Mouse (Mus musculus): ENCODE data around the gene Khdc4. TPM values are rescaled to one million over a fixed set of nuclear protein-coding genes. Genes with fewer than 3 reads are reported as not detected.

Khdc4 gene
- polyA plus RNA-seq, 1 experiment from 2014 or later: 18.8 TPM

DNA sequence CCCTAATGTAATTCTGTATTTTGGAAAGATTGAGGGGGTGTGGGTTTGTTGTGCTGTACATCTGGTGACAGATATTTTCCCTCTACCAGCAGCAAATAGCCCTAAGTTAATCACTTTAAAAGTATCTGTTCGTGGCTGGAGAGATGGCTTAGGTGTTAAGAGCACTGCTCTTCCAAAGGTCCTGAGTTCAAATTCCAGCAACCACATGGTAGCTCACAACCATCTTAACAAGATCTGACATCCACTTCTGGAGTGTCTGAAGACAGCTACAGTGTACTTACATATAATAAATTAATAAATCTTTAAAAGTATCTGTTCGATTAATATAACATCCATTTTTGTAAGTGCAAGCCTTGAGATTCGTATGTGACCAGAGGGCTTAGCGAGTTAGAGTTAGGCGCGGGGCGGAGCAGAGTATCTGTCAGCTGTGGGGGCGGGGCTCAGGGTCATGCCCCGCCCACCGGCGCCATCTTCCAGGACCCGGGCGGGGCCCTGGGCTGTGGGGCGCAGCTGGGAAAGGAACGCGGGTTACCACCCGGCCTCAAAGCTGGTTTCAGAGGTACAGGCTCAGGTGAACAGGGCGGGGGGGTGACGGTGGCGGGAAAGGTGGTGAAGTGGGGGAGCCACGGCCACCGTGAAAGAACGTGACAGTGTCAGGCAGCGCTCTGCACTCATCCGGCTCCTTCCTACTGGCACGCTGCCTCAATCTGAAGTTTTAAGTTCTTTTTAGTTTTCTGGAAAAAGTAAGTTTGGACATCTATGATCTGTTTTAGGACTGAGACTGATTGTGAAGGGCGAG lies 31.0 kb downstream of the Khdc4 start, which contains the start of gene Rit1:
TSS of gene Rit1 (plus strand) at position 440 of the 799 bp plus-strand sequence.
- WGBS (ENCODE audit: insufficient replicate concordance): 1% methylated on average over 26 of the region's 27 CpGs
- peak within 1 kb of the TSS; percentile 87 for H3K27ac ChIP-seq (ENCODE audit: low read depth)

DNA sequence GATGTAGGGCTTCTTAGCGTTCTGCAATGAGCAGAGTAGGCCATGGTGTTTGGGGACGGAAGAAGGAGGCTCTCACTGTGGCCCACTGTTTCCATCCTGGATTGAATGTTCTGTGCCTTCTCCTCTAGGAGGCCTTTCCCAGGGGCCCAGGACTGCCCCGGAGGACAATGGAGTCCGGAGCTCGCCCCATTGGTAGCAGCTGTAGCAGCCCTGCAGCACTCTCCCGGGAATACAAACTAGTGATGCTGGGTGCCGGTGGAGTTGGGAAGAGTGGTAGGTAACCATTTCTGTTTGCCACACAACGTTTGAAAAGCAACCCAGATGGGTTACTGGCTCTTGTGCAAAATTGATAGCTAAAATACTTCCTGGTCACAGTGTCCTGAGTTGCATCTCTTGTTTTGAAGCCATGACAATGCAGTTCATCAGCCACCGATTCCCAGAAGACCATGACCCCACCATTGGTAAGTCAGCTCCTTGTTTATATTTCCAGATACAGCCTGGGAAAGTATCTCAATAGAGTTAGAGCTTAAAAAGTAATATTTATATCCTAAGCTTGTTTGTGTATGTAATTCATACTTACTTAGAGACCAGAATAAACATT lies 31.7 kb downstream of the Khdc4 start:
- Histone ChIP-seq H3K9me3 (ENCODE audit: low read length) (no peaks in the 10 kb centered on the region), H3K27ac (ENCODE audit: low read depth) (peak overlapping the region; percentile 87), H3K4me1 (ENCODE audit: insufficient read depth) (peaks cover 26% of the 10 kb centered on the region), H3K4me2 (ENCODE audit: low read depth, low read length) (peak overlapping the region; percentile 88), H3K4me3 (ENCODE audit: low read depth, low read length) (peak overlapping the region; percentile 94), H3K36me3 (replicated peaks; ENCODE audit: insufficient read depth, low read length) (peaks cover 35% of the 10 kb centered on the region), H3K27me3 (ENCODE audit: insufficient read depth, low read length) (no peaks in the 10 kb centered on the region), H3K9ac (replicated peaks) (peak overlapping the region; percentile 87)
- DNase-seq: peak; percentile 38
- 4% methylated on average over 9 of the region's 9 CpGs for whole genome bisulfite sequencing (ENCODE audit: insufficient replicate concordance)
- TF ChIP-seq EP300 (IDR thresholded peaks at IDR 0.05; ENCODE audit: low read depth) (no peak), CTCF (IDR thresholded peaks at IDR 0.05; ENCODE audit: low read depth) (0 out of 2 replicates have a peak, but pooled peaks have one; percentile 2)
- ATAC-seq: peak; percentile 53

More for the DNA sequence above, 31.0 kb downstream of the Khdc4 start, which contains the start of gene Rit1:
- Histone ChIP-seq H3K4me2 (ENCODE audit: low read depth, low read length) (peak within 1 kb of the TSS; percentile 88), H3K4me3 (ENCODE audit: low read depth, low read length) (peak within 1 kb of the TSS; percentile 94), H3K9me3 (ENCODE audit: low read length) (no peaks in the 10 kb centered on the region), H3K36me3 (replicated peaks; ENCODE audit: insufficient read depth, low read length) (peaks cover 36% of the 10 kb centered on the region), H3K4me1 (ENCODE audit: insufficient read depth) (peaks cover 26% of the 10 kb centered on the region), H3K9ac (replicated peaks) (peak within 1 kb of the TSS; percentile 87), H3K27me3 (ENCODE audit: insufficient read depth, low read length) (no peaks in the 10 kb centered on the region)
- ATAC-seq (peak; percentile 91), DNase-seq (peak; percentile 93)
- no peak for TF ChIP-seq CTCF (IDR thresholded peaks at IDR 0.05; ENCODE audit: low read depth)
- TF ChIP-seq EP300 (IDR thresholded peaks at IDR 0.05; ENCODE audit: low read depth): no peak; the same call in 1 of the 2 replicates

DNA sequence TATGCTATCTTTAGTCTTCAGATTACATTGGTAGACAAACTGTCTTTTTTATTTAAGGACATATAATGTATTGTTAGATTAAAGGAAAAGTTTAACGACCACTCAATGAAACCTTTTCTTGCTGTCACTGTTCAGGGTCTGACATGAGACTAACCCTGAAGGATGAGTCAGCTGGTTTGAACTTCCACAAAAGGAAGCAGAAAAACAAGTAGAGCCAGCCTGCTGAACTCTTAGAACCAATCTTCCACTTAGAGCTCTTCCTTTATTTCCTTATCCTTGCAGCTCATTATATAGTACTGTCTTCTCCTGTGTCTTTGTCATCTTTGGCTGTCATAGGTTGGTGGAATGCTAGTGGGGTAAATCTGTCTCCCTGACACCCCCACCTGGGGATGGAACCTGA lies 32.2 kb downstream of the Khdc4 start:
- H3K9ac ChIP-seq (replicated peaks): peak overlapping the region; percentile 39
- no peaks in the 10 kb centered on the region for H3K27me3 ChIP-seq (ENCODE audit: insufficient read depth, low read length)
- peak overlapping the region; percentile 88 for H3K4me2 ChIP-seq (ENCODE audit: low read depth, low read length)
- no peak for TF ChIP-seq EP300 (IDR thresholded peaks at IDR 0.05; ENCODE audit: low read depth)
- TF ChIP-seq CTCF (IDR thresholded peaks at IDR 0.05; ENCODE audit: low read depth): no peak
- WGBS (ENCODE audit: insufficient replicate concordance): 15% methylated on average over 1 of the region's 1 CpGs
- H3K4me3 ChIP-seq (ENCODE audit: low read depth, low read length): peak overlapping the region; percentile 94
- peak overlapping the region; percentile 77 for H3K27ac ChIP-seq (ENCODE audit: low read depth)
- peaks cover 29% of the 10 kb centered on the region for H3K36me3 ChIP-seq (replicated peaks; ENCODE audit: insufficient read depth, low read length)
- no peak for DNase-seq
- ATAC-seq: no peak
- no peaks in the 10 kb centered on the region for H3K9me3 ChIP-seq (ENCODE audit: low read length)
- H3K4me1 ChIP-seq (ENCODE audit: insufficient read depth): peaks cover 26% of the 10 kb centered on the region

- 46% methylated on average over 2 of the region's 2 CpGs for WGBS (ENCODE audit: insufficient replicate concordance)
- TF ChIP-seq CTCF (IDR thresholded peaks at IDR 0.05; ENCODE audit: low read depth) (peak; percentile 43), EP300 (IDR thresholded peaks at IDR 0.05; ENCODE audit: low read depth) (no peak)
- peak overlapping the region; percentile 94 for H3K4me3 ChIP-seq (ENCODE audit: low read depth, low read length)
- peaks cover 25% of the 10 kb centered on the region for H3K36me3 ChIP-seq (replicated peaks; ENCODE audit: insufficient read depth, low read length)
- H3K9me3 ChIP-seq (ENCODE audit: low read length): no peaks in the 10 kb centered on the region
- H3K27me3 ChIP-seq (ENCODE audit: insufficient read depth, low read length): no peaks in the 10 kb centered on the region
- peak overlapping the region; percentile 88 for H3K4me2 ChIP-seq (ENCODE audit: low read depth, low read length)
- peak; percentile 43 for DNase-seq
- peak overlapping the region; percentile 39; the same call in 1 of the 2 replicates for H3K9ac ChIP-seq (replicated peaks)
- peak; percentile 82 for ATAC-seq
- peaks cover 26% of the 10 kb centered on the region for H3K4me1 ChIP-seq (ENCODE audit: insufficient read depth)
- peak overlapping the region; percentile 77 for H3K27ac ChIP-seq (ENCODE audit: low read depth)
Observed at GRCm38 (mm10) chr3:88719098-88719497, 33.5 kb downstream of the Khdc4 start.

DNA sequence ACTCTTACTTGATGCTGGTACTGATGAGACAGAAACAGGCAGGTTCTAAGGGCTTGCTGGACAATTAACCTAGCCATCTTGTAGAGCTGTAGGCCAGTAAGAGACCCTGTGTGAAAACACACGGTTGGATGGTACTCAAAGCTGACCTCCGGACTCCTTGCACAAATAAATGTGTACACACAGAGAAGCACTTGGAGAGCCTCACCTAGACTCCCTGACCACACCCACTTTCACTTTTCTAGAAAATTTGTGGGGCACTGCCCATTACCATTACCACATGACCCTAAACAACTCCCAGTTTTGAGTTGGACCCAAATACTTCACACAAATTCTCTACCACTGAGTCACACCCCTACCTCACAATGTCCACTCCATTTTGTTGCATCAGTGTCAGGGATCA lies 51.0 kb downstream of the Khdc4 start:
- ATAC-seq: no peak
- 81% methylated on average over 2 of the region's 2 CpGs for WGBS (ENCODE audit: insufficient replicate concordance)

GRCm38 (mm10) chr3:88738641-88739040 lies 53.0 kb downstream of the Khdc4 start:
- Histone ChIP-seq H3K9ac (replicated peaks) (no peak overlapping the region), H3K9me3 (ENCODE audit: low read length) (no peaks in the 10 kb centered on the region)

More for the DNA sequence above, 51.0 kb downstream of the Khdc4 start:
- Histone ChIP-seq H3K36me3 (replicated peaks; ENCODE audit: insufficient read depth, low read length) (no peaks in the 10 kb centered on the region), H3K9ac (replicated peaks) (no peak overlapping the region), H3K4me1 (ENCODE audit: insufficient read depth) (no peaks in the 10 kb centered on the region), H3K27me3 (ENCODE audit: insufficient read depth, low read length) (no peaks in the 10 kb centered on the region), H3K4me2 (ENCODE audit: low read depth, low read length) (no peak overlapping the region), H3K4me3 (ENCODE audit: low read depth, low read length) (no peak overlapping the region), H3K27ac (ENCODE audit: low read depth) (no peak overlapping the region), H3K9me3 (ENCODE audit: low read length) (no peaks in the 10 kb centered on the region)
- DNase-seq: no peak
- TF ChIP-seq CTCF (IDR thresholded peaks at IDR 0.05; ENCODE audit: low read depth): no peak
- no peak for TF ChIP-seq EP300 (IDR thresholded peaks at IDR 0.05; ENCODE audit: low read depth)

More at GRCm38 (mm10) chr3:88738641-88739040, 53.0 kb downstream of the Khdc4 start:
- WGBS (ENCODE audit: insufficient replicate concordance): 29% methylated on average over 3 of the region's 3 CpGs
- DNase-seq: peak; percentile 79
- peak; percentile 82 for ATAC-seq
- H3K27ac ChIP-seq (ENCODE audit: low read depth): no peak overlapping the region
- no peak overlapping the region for H3K4me2 ChIP-seq (ENCODE audit: low read depth, low read length)
- H3K4me3 ChIP-seq (ENCODE audit: low read depth, low read length): no peak overlapping the region
- no peaks in the 10 kb centered on the region for H3K4me1 ChIP-seq (ENCODE audit: insufficient read depth)
- peak; percentile 91 for TF ChIP-seq CTCF (IDR thresholded peaks at IDR 0.05; ENCODE audit: low read depth)
- TF ChIP-seq EP300 (IDR thresholded peaks at IDR 0.05; ENCODE audit: low read depth): no peak
- H3K36me3 ChIP-seq (replicated peaks; ENCODE audit: insufficient read depth, low read length): no peaks in the 10 kb centered on the region
- H3K27me3 ChIP-seq (ENCODE audit: insufficient read depth, low read length): no peaks in the 10 kb centered on the region
